Mouse (Mus musculus): ENCODE results near the gene Hist1h1a. TPM values are rescaled to one million over a fixed set of nuclear protein-coding genes. Genes with fewer than 3 reads are reported as not detected.
"Not testable (repeated sequence)": the region's sequence is repeated elsewhere in the genome, so short reads cannot be mapped to it uniquely, and the experiment has no call there.

The Hist1h1a gene
- polyA plus RNA-seq, 1 experiment = 1.4 TPM

GRCm38 (mm10) chr13:23749563-23750121 lies 13.8 kb upstream of the Hist1h1a start:
- H3K4me1 ChIP-seq (ENCODE audit: control insufficient read depth) = peaks cover 57% of the 10 kb centered on the region
- H3K4me3 ChIP-seq (replicated peaks) = no peak overlapping the region
- TF ChIP-seq TAL1 (IDR thresholded peaks at IDR 0.05; ENCODE audit: low read length) = no peak
- TF ChIP-seq GATA1 (IDR thresholded peaks at IDR 0.05; ENCODE audit: low read length) = no peak

GRCm38 (mm10) chr13:23750839-23751477 lies 12.5 kb upstream of the Hist1h1a start, which contains the start of gene Hist1h2ab:
Hist1h2ab (plus strand) TSS chr13:23751126.
- H3K4me3 ChIP-seq (replicated peaks) = peak within 1 kb of the TSS; percentile 66
- H3K36me3 ChIP-seq (ENCODE audit: control insufficient read depth); H3K27me3 ChIP-seq (ENCODE audit: control insufficient read depth); H3K9me3 ChIP-seq (ENCODE audit: control insufficient read depth, low read length): not testable (repeated sequence)
- peaks cover 66% of the 10 kb centered on the region for H3K4me1 ChIP-seq (ENCODE audit: control insufficient read depth)

More at GRCm38 (mm10) chr13:23749563-23750121, 13.8 kb upstream of the Hist1h1a start:
- H3K27me3 ChIP-seq (ENCODE audit: control insufficient read depth) = no peaks in the 10 kb centered on the region
- no peaks in the 10 kb centered on the region for H3K9me3 ChIP-seq (ENCODE audit: control insufficient read depth, low read length)
- peaks cover 4% of the 10 kb centered on the region for H3K36me3 ChIP-seq (ENCODE audit: control insufficient read depth)

GRCm38 (mm10) chr13:23751478-23751956 lies 11.9 kb upstream of the Hist1h1a start:
- Histone ChIP-seq H3K4me3 (replicated peaks) (peak overlapping the region; percentile 66), H3K36me3 (ENCODE audit: control insufficient read depth) (peaks cover 4% of the 10 kb centered on the region), H3K4me1 (ENCODE audit: control insufficient read depth) (peaks cover 70% of the 10 kb centered on the region), H3K9me3 (ENCODE audit: control insufficient read depth, low read length) (no peaks in the 10 kb centered on the region), H3K27me3 (ENCODE audit: control insufficient read depth) (no peaks in the 10 kb centered on the region)
- TF ChIP-seq GATA1 (IDR thresholded peaks at IDR 0.05; ENCODE audit: low read length) (no peak), TAL1 (IDR thresholded peaks at IDR 0.05; ENCODE audit: low read length) (no peak)

- H3K36me3 ChIP-seq (ENCODE audit: control insufficient read depth); H3K9me3 ChIP-seq (ENCODE audit: control insufficient read depth, low read length); H3K27me3 ChIP-seq (ENCODE audit: control insufficient read depth): not testable (repeated sequence)
- Histone ChIP-seq H3K4me1 (ENCODE audit: control insufficient read depth) (peaks cover 70% of the 10 kb centered on the region), H3K4me3 (replicated peaks) (peak within 1 kb of the TSS; percentile 68)
Observed at GRCm38 (mm10) chr13:23752067-23752741, 11.3 kb upstream of the Hist1h1a start, which contains the start of gene Hist1h3b. Hist1h3b (plus strand) TSS chr13:23752267.

GRCm38 (mm10) chr13:23752742-23753172 lies 10.7 kb upstream of the Hist1h1a start:
- Histone ChIP-seq H3K36me3 (ENCODE audit: control insufficient read depth) (peaks cover 4% of the 10 kb centered on the region), H3K4me1 (ENCODE audit: control insufficient read depth) (peaks cover 70% of the 10 kb centered on the region)

GRCm38 (mm10) chr13:23753314-23754078 lies 10.0 kb upstream of the Hist1h1a start:
- TF ChIP-seq GATA1 (IDR thresholded peaks at IDR 0.05; ENCODE audit: low read length) (no peak), TAL1 (IDR thresholded peaks at IDR 0.05; ENCODE audit: low read length) (no peak)
- Histone ChIP-seq H3K4me3 (replicated peaks) (peak overlapping the region; percentile 68), H3K27me3 (ENCODE audit: control insufficient read depth) (no peaks in the 10 kb centered on the region), H3K4me1 (ENCODE audit: control insufficient read depth) (peaks cover 70% of the 10 kb centered on the region), H3K9me3 (ENCODE audit: control insufficient read depth, low read length) (no peaks in the 10 kb centered on the region), H3K36me3 (ENCODE audit: control insufficient read depth) (peaks cover 4% of the 10 kb centered on the region)

More at GRCm38 (mm10) chr13:23752742-23753172, 10.7 kb upstream of the Hist1h1a start:
- peak overlapping the region; percentile 68 for H3K4me3 ChIP-seq (replicated peaks)
- no peaks in the 10 kb centered on the region for H3K9me3 ChIP-seq (ENCODE audit: control insufficient read depth, low read length)
- no peak for TF ChIP-seq TAL1 (IDR thresholded peaks at IDR 0.05; ENCODE audit: low read length)
- TF ChIP-seq GATA1 (IDR thresholded peaks at IDR 0.05; ENCODE audit: low read length) = no peak
- no peaks in the 10 kb centered on the region for H3K27me3 ChIP-seq (ENCODE audit: control insufficient read depth)

GRCm38 (mm10) chr13:23755000-23755399 lies 8.5 kb upstream of the Hist1h1a start:
- H3K9me3 ChIP-seq (ENCODE audit: control insufficient read depth, low read length) = no peaks in the 10 kb centered on the region
- no peaks in the 10 kb centered on the region for H3K27me3 ChIP-seq (ENCODE audit: control insufficient read depth)
- H3K4me3 ChIP-seq (replicated peaks) = no peak overlapping the region
- H3K4me1 ChIP-seq (ENCODE audit: control insufficient read depth) = peaks cover 70% of the 10 kb centered on the region
- TF ChIP-seq GATA1 (IDR thresholded peaks at IDR 0.05; ENCODE audit: low read length) = peak; percentile 81
- no peak for TF ChIP-seq TAL1 (IDR thresholded peaks at IDR 0.05; ENCODE audit: low read length)
- H3K36me3 ChIP-seq (ENCODE audit: control insufficient read depth) = peaks cover 3% of the 10 kb centered on the region

GRCm38 (mm10) chr13:23756790-23757189 lies 6.7 kb upstream of the Hist1h1a start, which contains the start of gene Hist1h4b:
Hist1h4b (plus strand) TSS chr13:23757013.
- TF ChIP-seq GATA1 (IDR thresholded peaks at IDR 0.05; ENCODE audit: low read length) = no peak
- TF ChIP-seq TAL1 (IDR thresholded peaks at IDR 0.05; ENCODE audit: low read length) = no peak
- peaks cover 72% of the 10 kb centered on the region for H3K4me1 ChIP-seq (ENCODE audit: control insufficient read depth)
- peaks cover 2% of the 10 kb centered on the region for H3K36me3 ChIP-seq (ENCODE audit: control insufficient read depth)
- H3K4me3 ChIP-seq (replicated peaks) = peak within 1 kb of the TSS; percentile 63
- H3K9me3 ChIP-seq (ENCODE audit: control insufficient read depth, low read length) = no peaks in the 10 kb centered on the region
- H3K27me3 ChIP-seq (ENCODE audit: control insufficient read depth) = no peaks in the 10 kb centered on the region

Data from erythroblast, embryonic 14.5 days (primary cell).